Mouse (Mus musculus): ENCODE data around the gene Secisbp2.
"Not testable (repeated sequence)": the region's sequence is repeated elsewhere in the genome, so short reads cannot be mapped to it uniquely, and the experiment has no call there.

The Secisbp2 gene

DNA sequence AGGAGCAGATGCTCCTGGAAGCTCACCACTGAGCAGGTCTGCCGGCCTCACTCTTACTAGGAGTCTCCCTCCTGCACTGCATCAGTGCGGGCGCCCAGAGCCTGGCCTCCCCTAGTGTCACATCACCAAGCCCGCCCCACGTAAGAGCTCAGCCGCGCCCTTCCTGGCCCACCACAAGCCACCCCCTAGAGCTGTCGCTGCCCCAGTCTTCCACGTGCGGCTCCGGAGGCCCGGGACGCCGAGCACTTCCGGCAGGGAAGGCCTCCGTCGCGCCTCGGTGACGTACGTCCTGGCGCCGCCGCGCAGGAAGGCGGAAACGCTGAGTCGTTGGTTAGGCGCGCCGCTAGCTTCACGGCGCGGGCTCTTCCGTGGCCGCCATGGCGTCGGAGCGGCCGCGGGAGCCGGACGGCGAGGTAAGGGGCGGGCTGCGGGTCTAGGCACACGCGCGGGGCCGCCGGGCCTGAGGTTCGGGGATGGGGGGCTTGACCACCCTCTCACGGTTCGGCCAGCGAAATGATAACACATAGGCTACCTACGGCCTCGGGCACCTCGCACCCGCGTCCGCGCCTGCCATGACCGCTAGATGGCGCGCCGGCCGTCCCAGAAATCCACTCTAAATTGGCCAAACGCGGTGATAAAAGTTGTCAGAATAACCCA lies at the start of gene Secisbp2:
Gene Secisbp2 (plus strand): TSS at position 290 of the 657 bp plus-strand sequence.
- DNase-seq = peak; percentile 95 to 96

DNA sequence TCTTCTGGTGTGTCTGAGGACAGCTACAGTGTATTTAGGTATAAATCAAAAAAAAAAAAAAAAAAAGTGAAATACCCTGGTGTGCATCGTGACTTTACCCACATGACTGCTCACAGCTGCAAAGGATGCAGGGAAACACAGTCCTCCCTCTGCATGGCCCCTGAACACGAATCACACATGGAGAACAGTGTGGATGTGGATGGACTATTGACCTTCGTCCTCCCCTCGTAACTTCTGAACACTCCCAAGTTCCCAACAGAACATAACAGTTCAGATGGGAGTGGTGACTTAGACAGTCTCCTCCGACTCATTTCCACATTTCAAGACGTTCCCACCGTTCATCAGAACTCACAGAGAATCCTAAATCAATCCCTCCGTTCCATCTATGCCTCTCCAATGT lies 48.7 kb upstream of the Secisbp2 start:
- DNase-seq = no peak

DNA sequence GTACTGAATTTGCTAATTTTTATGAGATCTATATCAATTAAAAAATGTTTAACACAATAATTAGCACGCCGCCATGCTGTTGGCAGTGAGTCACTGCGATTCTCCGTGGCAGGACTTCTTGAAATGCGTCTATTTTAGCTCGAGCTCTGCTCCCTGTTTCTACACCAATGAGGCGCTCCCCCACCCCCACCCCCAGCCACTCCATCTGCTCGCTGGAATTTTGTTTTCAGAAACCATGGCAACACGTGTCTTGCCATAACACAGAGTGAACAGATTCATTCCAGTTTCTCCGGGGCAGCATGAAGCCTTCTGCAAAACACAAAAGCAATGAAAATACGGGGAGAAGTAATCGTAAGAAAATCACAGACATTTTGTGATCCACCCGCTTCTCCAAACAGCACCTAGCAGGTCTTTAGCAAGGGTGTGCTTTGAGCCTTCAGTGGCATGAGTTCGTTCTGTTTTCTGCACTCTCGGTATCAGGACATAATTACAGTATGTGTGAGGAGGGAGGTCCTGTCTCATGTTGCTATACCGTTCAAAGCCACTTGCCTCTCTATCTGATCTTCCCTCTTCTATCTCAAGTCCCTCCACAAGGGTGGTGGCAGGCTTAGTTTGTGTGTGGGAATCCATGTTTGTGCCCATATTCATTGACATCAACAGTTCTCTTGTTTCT lies 48.1 kb upstream of the Secisbp2 start:
- DNase-seq = peak; percentile 11 to 16

DNA sequence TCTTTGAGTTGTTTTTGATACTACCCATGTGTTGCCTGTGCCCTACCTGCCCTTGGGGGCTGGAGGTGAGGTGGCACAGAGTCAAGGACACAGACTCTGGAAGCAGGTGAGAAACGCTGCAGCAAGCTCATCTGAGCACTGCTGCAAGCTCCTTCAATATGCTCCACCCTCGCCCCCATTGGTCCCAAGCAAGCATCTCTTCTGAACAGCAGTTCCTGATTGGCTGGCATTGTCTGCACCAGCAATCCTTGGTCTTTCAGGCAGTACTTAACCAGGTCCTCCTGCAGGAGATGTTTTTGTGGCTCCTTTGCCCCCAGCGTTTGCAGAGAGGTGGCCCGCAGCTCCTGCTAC lies 47.6 kb upstream of the Secisbp2 start:
- DNase-seq = peak in 1 of 2 experiments; percentile 17

DNA sequence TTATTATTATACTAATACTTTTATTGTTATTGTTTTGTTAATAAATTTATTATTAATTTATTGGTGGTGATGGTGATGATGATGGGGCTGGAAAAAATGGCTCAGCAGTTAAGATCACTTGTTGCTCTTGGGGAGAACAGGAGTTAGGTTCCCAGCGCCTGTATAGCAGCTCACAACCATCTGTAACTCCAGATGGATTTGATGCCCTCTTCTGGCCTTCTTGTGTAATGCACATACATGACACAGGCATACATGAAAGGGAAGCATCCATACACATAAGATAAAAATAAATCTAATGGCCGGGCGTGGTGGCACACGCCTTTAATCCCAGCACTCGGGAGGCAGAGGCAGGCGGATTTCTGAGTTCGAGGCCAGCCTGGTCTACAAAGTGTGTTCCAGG lies 42.3 kb upstream of the Secisbp2 start:
- no peak for DNase-seq

DNA sequence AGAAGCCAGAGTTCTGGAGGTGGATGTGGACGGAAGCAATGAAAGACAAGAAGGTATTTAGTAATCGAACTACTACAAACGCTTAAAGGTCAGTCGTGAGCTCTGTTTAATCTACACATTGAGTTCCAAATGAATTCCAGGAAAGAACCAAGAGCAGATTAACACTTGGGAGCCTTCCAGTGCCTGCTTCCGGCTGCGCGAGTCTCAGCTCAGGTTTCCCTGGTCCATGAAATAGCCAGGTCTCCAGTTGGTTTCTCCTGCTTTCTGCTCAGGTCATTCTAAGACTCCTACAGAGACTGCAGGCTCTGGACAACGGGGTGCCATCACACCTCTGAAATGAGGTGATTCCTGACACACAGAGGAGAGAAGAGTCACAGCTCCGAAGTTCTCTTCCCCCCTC lies 40.4 kb upstream of the Secisbp2 start:
- DNase-seq = no peak

DNA sequence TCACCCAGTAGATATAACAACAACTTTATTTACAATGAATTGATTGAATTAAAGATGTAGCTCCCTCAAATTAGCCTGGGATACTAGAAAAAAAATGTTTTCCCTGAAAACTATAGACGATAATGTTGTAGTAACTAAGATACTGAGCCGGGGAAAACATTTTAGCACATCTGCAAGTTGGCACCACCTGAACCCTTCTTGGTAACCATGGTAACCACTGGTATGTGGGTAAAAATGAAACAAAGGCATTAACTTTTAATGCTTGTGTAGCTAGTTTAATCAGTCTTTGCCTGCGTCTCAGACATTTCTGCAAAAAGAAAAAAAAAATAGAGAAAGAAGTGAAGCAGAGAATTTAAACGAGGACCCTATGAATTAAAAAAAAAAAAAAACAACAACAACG lies 40.0 kb upstream of the Secisbp2 start:
- DNase-seq = no peak

DNA sequence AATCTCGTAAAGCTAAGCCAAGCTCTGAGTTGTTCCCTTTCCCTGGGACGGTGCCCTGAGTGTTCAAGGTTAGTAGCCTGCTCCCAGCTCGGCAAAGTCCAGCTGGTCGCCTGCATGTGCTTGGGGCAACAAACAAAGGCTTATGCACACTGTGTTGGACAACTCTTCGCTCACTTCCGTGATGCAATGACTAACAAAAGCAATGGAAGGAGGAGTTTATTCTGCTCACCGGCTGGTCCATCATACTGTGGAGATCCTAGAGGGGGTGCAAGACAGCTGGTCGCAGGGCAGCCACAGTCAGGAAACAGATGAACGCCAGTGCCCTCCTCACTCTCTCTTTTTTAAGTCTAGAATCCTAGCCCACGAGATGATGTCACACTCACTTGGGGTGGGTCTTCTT lies 35.7 kb upstream of the Secisbp2 start:
- DNase-seq = no peak

DNA sequence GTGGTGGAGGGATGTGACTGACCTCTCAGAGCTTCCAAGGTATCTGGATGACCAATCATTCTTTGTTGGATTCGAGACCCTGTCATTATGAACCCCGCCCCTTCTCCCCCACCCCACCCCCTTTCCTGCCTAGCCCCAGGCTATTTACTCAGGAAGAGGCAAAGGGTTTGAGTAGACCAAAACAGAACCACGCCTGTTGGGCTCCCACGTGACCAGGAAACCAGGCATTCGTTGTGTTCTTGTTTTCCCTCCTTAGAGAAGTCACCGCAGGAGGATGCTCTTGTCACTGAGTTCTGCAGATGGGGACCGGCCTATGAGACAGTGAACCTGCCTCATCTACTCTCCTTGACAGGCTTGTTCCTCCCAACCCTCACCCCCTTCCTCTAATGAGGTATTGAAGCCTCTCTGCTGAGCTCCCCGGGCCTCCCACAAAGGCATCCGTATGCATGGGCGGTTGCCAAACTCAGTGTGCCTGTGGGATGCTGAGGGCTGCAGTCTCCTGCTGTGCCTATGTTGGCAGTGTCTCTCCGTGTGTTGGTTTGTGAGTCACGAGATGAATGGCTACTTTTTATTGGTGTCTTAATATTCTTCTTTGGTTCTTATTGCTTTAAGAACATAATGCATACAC lies 35.0 kb upstream of the Secisbp2 start:
- peak in 1 of 2 experiments; percentile 12 for DNase-seq

DNA sequence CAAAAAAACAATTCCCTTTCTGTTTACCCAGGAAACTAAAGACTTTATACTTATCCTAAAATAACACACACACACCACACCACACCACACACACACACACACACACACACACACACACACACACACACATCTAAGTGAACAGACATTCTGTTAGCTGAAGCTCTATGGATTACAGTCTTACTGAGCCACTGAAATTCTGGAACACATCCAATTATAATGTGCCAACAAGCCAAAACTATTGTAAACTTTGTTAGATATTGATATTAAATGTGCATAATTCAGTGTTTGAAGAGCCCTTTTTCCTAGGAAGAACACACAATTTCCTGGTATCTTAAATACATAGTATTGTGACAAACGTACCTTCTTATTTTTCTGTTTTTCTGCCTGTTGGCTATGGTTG lies 34.2 kb upstream of the Secisbp2 start:
- no peak for DNase-seq

DNA sequence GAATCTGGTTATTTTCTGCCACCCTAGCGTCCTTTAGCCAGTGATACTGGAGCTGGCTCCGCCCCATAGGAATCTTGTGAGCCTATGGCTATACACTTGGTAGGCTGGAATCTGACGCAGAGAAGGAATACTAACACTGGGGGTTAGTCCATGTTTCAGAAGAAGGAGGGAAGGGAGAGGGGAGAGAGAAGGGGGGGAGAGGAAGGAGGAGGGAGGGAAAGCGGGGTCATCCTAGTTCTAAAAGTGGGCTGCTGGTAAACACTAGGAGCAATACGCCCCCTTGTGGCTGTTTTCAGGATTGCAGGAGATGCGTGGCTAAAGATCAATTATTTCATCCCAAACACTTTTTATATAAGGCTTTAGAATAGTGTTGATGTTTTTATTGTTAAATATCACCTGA lies 33.6 kb upstream of the Secisbp2 start:
- DNase-seq = peak; percentile 51 to 67

DNA sequence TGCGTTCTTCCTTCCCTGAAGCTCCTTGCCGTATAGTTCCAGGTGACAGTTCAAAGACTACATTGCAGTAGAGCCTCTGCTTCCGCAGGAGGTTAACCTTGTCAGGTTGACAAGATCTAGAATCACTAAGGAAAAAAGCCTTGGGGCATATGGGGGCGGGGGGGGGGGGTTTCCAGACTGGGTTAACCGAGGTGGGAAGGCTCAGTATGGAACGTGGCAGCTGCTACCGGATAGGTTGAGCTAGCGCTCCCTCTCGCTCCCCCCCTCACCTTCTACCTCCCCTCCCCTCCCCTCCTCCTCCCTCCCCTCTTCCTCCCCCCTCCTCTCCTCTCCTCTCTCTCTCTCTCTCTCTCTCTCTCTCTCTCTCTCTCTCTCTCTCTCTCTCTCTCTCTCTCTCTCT lies 32.9 kb upstream of the Secisbp2 start:
- DNase-seq = no peak

DNA sequence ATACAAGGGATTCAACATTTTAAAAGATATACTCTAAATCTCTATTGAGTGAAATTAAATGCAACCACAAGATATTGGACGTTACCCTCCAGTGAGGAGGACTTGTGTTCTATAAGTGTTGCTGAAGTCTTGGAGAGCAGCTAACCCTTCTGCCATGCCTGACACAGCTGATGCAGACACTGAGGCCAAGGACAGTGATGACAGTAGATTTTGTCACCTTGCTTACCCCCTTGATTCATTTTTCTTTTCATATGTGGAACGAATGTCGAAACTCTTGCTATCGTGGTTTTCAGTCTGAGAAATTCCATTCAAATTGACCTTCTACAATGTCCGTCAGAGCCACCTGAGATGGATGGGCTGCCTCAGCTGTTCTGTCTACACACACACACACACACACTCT lies 28.9 kb upstream of the Secisbp2 start:
- no peak for DNase-seq

DNA sequence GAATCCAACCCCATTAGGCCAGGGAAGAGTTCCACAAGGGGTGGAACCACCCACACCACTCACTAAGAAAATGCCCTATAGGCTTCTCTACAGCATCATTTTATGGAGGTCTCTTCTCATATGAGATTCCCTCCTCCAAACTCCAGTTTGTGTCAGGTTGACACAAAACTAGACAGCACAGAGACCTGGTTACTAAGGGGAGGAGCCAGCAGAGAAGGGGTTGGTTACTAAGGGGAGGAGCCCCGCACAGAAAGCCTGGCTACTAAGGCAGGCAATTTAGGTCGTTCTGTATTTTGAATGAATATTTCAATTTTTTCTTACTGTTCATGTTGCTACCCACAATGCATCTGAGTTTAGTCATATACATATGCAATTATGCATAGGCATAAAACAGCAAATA lies 27.8 kb upstream of the Secisbp2 start:
- no peak for DNase-seq

DNA sequence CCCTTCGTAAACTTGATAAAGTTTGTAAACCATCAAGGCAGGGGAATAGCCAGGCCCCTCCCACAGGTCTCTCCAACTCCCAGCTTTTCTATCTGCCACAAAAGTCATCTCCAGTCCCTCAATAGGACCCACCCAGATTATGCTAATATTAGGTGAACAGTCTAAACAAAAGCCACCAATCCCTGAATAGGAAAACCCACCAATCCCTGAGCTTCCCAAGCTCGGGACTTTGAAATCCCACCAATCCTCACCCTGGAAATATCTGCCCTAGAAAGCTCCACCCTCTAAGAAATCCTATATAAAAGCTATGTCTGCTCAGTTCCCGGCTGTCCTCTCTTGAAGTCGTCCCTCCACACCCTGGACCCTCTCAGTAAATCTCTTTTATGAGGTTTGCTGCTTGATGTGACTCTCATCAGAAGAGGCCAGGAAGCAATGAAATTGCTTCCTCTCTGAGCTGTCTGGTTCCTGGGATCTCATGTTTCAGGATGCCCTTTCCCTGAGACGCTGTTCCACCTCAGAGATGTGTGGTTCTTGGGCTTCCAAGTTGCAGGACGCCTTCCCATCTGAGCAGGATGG lies 23.1 kb upstream of the Secisbp2 start:
- no peak for DNase-seq

DNA sequence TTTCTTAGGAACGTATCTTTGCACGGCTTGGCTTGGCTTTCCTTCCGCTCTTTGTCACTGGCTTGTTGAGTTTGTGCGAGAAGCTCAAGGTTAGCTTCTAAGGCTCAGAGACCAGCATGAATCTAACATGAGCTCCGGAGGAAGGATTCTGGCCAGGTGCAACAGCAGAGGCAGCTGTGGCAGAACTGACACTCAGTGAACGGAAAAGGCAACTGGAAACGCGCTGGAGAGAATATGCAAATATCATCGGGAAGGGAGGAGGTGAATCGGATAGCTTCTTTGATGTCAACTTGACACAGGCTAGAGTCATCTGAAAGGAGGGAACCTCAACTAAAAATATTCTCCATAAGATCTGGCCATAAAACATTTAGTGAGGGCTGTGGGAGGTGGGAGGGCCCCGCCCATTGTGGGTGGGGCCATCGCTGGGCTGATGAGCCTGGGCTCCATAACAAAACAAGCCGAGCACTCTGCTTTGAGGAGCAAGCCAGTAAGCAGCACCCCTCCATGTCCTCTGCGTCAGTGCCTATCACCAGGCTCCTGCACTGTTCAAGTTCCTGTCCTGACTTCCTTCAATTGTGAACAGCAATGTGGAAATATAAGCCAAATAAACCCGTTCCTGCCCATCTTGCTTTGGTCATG lies 20.0 kb upstream of the Secisbp2 start:
- DNase-seq = no peak

DNA sequence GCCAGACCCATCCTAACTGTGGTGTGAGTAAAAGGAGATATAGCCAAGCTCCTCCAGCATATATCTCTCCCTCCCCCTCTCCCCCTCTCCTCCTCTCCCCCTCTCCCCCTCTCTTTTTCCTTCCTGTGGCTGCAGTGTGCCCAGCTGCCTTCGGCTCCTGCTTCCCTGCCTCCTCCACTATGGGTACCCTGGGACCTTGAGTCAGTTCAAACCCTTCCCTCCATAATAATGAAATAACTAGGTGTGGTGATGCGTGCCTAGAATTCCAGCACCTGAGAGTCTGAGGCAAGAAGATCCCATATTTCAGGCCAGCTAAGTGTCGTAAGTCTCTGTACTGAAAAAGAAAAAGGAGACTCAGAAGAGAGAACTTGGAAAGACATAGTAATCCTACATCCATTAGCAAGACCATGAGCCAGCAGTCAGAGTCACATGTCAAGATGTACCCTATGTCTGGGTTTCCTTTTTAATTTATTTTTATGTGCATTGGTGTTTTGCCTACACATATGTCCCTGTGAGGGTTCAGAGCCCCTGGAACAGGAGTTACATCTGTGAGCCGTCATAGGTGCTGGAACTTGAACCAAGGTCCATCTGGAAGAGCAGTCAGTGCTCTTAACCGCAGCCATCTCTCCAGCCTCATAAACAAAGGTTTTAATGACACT lies 18.8 kb upstream of the Secisbp2 start:
- DNase-seq = no peak

DNA sequence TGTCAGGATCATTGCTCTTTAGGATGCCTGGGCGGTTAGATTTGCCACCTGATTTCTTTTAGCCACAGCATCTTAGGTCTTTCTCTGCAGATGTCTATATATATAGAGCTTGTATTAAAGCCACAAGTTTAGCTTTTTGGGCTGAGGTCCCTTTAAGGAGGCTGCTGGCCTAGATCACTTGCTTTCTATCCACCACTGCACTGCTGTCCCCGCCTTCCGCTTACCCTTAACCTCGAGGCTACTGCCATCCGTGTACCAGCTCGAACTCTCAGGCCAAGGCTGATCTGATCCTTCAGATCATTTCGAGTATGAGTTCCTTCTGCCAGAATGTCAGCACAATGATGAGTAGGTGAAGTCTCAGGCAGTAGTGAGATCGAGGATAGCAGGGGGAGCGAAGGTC lies 16.1 kb upstream of the Secisbp2 start:
- DNase-seq = not testable (repeated sequence)

DNA sequence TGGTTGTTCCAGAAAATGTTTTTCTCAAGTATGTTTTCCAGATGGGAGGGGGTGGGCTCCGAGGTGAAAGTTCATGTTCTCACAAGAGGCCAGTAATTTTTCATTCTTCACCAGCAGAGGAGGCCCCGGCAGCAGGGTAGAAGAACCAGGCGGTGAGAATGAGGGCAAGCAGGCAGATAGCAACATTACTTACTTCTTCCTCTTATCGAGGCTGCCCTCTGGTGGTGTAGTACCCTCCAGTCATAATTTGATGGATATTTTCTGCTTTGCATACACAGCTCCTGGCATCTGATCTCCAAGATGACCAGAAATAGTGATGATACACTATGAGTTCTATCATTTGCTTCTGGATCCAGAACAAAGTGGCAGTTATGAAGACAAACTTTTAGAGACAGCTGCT lies 12.5 kb upstream of the Secisbp2 start:
- no peak for DNase-seq

DNA sequence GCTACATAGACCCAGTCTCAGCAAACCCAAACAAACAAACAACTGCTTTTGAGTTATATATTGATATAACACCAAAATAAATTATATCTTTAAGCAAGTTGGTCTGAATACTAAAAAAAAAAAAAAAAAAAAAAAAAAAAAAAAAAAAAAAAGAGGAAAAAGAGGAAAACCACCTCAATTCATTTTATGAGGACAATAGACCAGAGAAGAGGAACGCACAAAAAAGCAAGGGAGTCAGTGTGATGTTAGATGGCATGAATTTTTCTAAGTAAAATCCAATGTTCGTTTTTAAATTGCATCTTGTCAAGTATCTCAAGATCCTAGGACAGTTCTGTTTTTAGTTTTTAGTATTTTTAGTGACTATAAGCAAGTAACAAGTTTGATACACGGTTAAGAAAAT lies 10.1 kb upstream of the Secisbp2 start:
- DNase-seq = no peak

DNA sequence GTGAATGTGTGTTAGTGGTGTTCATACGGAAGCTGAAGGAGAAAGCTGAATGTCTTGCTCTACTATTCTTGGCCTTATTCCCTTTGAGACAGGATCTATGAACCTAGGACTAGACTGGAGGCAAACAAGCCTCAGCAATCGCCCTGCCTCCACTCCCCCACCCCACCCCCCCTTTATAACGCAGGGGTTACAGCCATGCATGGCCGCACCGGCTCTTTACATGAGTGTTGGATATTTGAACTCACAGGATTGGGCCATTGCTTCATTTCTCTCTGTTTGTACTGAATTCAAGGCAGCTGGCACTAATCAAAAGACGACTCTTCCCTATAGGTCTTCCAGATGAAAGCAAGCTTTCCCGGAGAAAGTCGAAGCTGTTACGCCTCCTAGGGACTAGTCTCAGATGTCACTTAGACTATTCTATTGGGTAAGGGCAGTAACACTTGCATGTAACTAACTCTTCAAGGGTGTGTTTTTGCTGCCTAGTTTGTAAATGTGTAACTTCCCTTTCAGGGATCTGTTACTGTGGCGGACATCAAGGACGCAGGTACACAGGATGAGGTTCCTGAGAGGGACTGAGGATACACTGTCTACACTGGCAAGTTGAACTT lies 9.2 kb upstream of the Secisbp2 start:
- no peak for DNase-seq

Measured in cerebellum, postnatal 36 days (tissue).